Comparison of ENCODE assay signal across 23 mouse cellular contexts in genomic region chr4:107459461-107459860, GRCm38 (mm10). TPM values are rescaled to one million over a fixed set of nuclear protein-coding genes. Genes with fewer than 3 reads are reported as not detected.
A peak's percentile ranks its signal among the peaks of the same experiment; 100 is the strongest.
DNase-seq lines count a peak whose midpoint lies in the region; ATAC-seq lines count a peak whose summit lies in the region.
"Had no signal": no experiment of that assay in that cellular context is flagged by ENCODE, and none has a peak within 500 bp of the region (broad histone marks: within the 10 kb centered on the region; RNA-seq: fewer than 3 reads in every experiment).

No protein-coding gene starts in this region.

- no peak overlapping the region for H3K4me3 ChIP-seq in heart, embryonic 10.5 days
- H3K4me3 ChIP-seq in heart, embryonic 11.5 days (ENCODE audit: low read depth, low read length), result no peak overlapping the region
- H3K4me3 ChIP-seq in liver, embryonic 16.5 days (ENCODE audit: low read depth, low read length), result no peak overlapping the region
- H3K4me3 ChIP-seq: forebrain, embryonic 15.5 days; heart, embryonic 12.5 days; layer of hippocampus, adult 2 months; limb, embryonic 12.5 days; midbrain, embryonic 13.5 days; neural tube, embryonic 12.5 days had no signal

- H3K36me3 ChIP-seq in heart, embryonic 10.5 days, result no peaks in the 10 kb centered on the region
- H3K36me3 ChIP-seq in heart, embryonic 11.5 days (ENCODE audit: control insufficient read depth, insufficient read depth, low read length), result no peaks in the 10 kb centered on the region
- no peaks in the 10 kb centered on the region for H3K36me3 ChIP-seq in liver, embryonic 16.5 days (ENCODE audit: control insufficient read depth, insufficient read depth)
- H3K36me3 ChIP-seq: forebrain, embryonic 15.5 days; G1E; heart, embryonic 12.5 days; limb, embryonic 12.5 days; midbrain, embryonic 13.5 days; neural tube, embryonic 12.5 days had no signal

- no peak for DNase-seq in heart, embryonic 10.5 days (ENCODE audit: low spot score)
- DNase-seq in kidney, adult 9 months, result peak; percentile 52
- no peak for DNase-seq in kidney, postnatal 10 days
- peak; percentile 39 to 65 for DNase-seq in kidney, postnatal 36 days
- DNase-seq in spleen, postnatal 10 days (ENCODE audit: low spot score in 2 of 2), result no peak
- DNase-seq in cerebellum, adult 11-12 months, result no peak
- DNase-seq: adrenal gland, adult 8-10 months; cerebellum, adult 2 months; cerebellum, postnatal 25 days; heart, postnatal 14 days; lung, adult 2 months; right cerebral cortex, postnatal 14 days had no signal

- 86% methylated on average over 2 of the region's 2 CpGs for WGBS in heart, embryonic 10.5 days
- WGBS in heart, embryonic 11.5 days (ENCODE audit: insufficient replicate concordance), result 88% methylated on average over 2 of the region's 2 CpGs
- 79% methylated on average over 2 of the region's 2 CpGs for WGBS in liver, embryonic 16.5 days (ENCODE audit: insufficient replicate concordance)

- H3K4me2 ChIP-seq in heart, embryonic 11.5 days, result no peak overlapping the region
- peak overlapping the region; percentile 53 for H3K4me2 ChIP-seq in liver, embryonic 16.5 days (ENCODE audit: low read depth, low read length)
- H3K4me2 ChIP-seq: forebrain, embryonic 15.5 days; heart, embryonic 12.5 days; limb, embryonic 12.5 days; midbrain, embryonic 13.5 days; neural tube, embryonic 12.5 days had no signal

- no peak for ATAC-seq in heart, embryonic 11.5 days (replicated peaks; ENCODE audit: insufficient number of reproducible peaks, low FRiP score, low TSS enrichment)
- no peak for ATAC-seq in liver, embryonic 16.5 days (ENCODE audit: low read depth)
- ATAC-seq: forebrain, embryonic 15.5 days; hindbrain, postnatal 0 days; midbrain, embryonic 13.5 days had no signal

- peaks cover 16% of the 10 kb centered on the region for H3K4me1 ChIP-seq in heart, embryonic 10.5 days
- H3K4me1 ChIP-seq in heart, embryonic 11.5 days (ENCODE audit: control insufficient read depth, insufficient read depth, low read length), result peaks cover 5% of the 10 kb centered on the region; the same call in 1 of the 2 replicates
- H3K4me1 ChIP-seq in liver, embryonic 16.5 days (ENCODE audit: control insufficient read depth, low read depth, low read length), result peaks cover 27% of the 10 kb centered on the region
- H3K4me1 ChIP-seq: forebrain, embryonic 15.5 days; midbrain, embryonic 13.5 days had no signal

- H3K27me3 ChIP-seq in heart, embryonic 10.5 days (ENCODE audit: insufficient read depth, poor library complexity, severe bottlenecking), result peaks cover 17% of the 10 kb centered on the region; the same call in 1 of the 2 replicates
- peaks cover 3% of the 10 kb centered on the region; the same call in 1 of the 2 replicates for H3K27me3 ChIP-seq in heart, embryonic 11.5 days (ENCODE audit: control insufficient read depth, insufficient read depth, low read length)
- no peaks in the 10 kb centered on the region for H3K27me3 ChIP-seq in liver, embryonic 16.5 days (ENCODE audit: control insufficient read depth, insufficient read depth, low read depth, low read length)
- H3K27me3 ChIP-seq: CH12.LX; forebrain, embryonic 15.5 days; midbrain, embryonic 13.5 days; neural tube, embryonic 12.5 days had no signal

- no peaks in the 10 kb centered on the region for H3K9me3 ChIP-seq in heart, embryonic 10.5 days
- no peaks in the 10 kb centered on the region for H3K9me3 ChIP-seq in heart, embryonic 11.5 days (replicated peaks; ENCODE audit: control insufficient read depth, low read length)
- no peaks in the 10 kb centered on the region for H3K9me3 ChIP-seq in liver, embryonic 16.5 days (replicated peaks; ENCODE audit: control insufficient read depth, low read length)
- H3K9me3 ChIP-seq: forebrain, embryonic 15.5 days; G1E; heart, embryonic 12.5 days; limb, embryonic 12.5 days; midbrain, embryonic 13.5 days; neural tube, embryonic 12.5 days had no signal

- no peak overlapping the region for H3K9ac ChIP-seq in heart, embryonic 11.5 days (ENCODE audit: low read depth, low read length)
- H3K9ac ChIP-seq in liver, embryonic 16.5 days (ENCODE audit: low read depth, low read length), result peak overlapping the region; percentile 42
- H3K9ac ChIP-seq: forebrain, embryonic 15.5 days; heart, embryonic 12.5 days; limb, embryonic 12.5 days; midbrain, embryonic 13.5 days; neural tube, embryonic 12.5 days had no signal

- H3K27ac ChIP-seq in heart, embryonic 10.5 days, result peak overlapping the region; percentile 44; the same call in 1 of the 2 replicates
- no peak overlapping the region for H3K27ac ChIP-seq in heart, embryonic 11.5 days (ENCODE audit: low read depth, low read length)
- H3K27ac ChIP-seq in liver, embryonic 16.5 days (ENCODE audit: low read length), result peak overlapping the region; percentile 81
- H3K27ac ChIP-seq: forebrain, embryonic 15.5 days; hindbrain, postnatal 0 days; layer of hippocampus, adult 2 months; midbrain, embryonic 13.5 days; neural tube, embryonic 12.5 days had no signal

RNA-seq across cellular contexts. Expression of gene Glis1, which starts 25.1 kb away (rescaled TPM):
- 0.25 and 2.0 TPM in 2 replicates for polyA plus RNA-seq in heart, embryonic 10.5 days (2016; fragmentation: Nextera tagmentation; extraction: Ambion mirVana)
- 0.80 and 0.94 TPM in 2 replicates for polyA plus RNA-seq in heart, embryonic 11.5 days (2014; fragmentation: Nextera tagmentation; extraction: Ambion mirVana)
- polyA plus RNA-seq in liver, embryonic 16.5 days (2015; fragmentation: Nextera tagmentation; extraction: Ambion mirVana), result 0.18 and 0.55 TPM in 2 replicates

Comparison
In these comparisons a context has a peak if more than half of its experiments do, and no peak if none do; other contexts are left out.
1. DNase-seq: peak in kidney, adult 9 months (single experiment) and kidney, postnatal 36 days (2 of 2); none in heart, embryonic 10.5 days (single experiment), kidney, postnatal 10 days (single experiment), spleen, postnatal 10 days (0 of 2) and cerebellum, adult 11-12 months (single experiment).